Mouse (Mus musculus): ENCODE data around the gene Gsta4. TPM values are rescaled to one million over a fixed set of nuclear protein-coding genes. Genes with fewer than 3 reads are reported as not detected.

The Gsta4 gene
- polyA plus RNA-seq, 1 experiment from 2014 or later, result 150 TPM

Other genes starting within 250 kb of the Gsta4 start
- 1.1 and 1.2 TPM in 2 replicates for gene Gcm1, start 130.8 kb upstream of the Gsta4 start, polyA plus RNA-seq (2015; fragmentation: Nextera tagmentation; extraction: Ambion mirVana)
- gene Fbxo9, start 73.7 kb upstream of the Gsta4 start, polyA plus RNA-seq (2015; fragmentation: Nextera tagmentation; extraction: Ambion mirVana), result 44.3 and 45.2 TPM in 2 replicates
- gene Ick, start 73.6 kb upstream of the Gsta4 start, polyA plus RNA-seq (2015; fragmentation: Nextera tagmentation; extraction: Ambion mirVana), result 21.7 and 24.5 TPM in 2 replicates
- gene Gsta1, start 47.9 kb downstream of the Gsta4 start, polyA plus RNA-seq (2015; fragmentation: Nextera tagmentation; extraction: Ambion mirVana), result 2.8 TPM in 2 replicates
- gene Gm3776, start 74.4 kb downstream of the Gsta4 start, polyA plus RNA-seq (2015; fragmentation: Nextera tagmentation; extraction: Ambion mirVana), result 0.58 and 1.5 TPM in 2 replicates
- 30.2 and 34.9 TPM in 2 replicates for gene Gm10639, start 107.1 kb downstream of the Gsta4 start, polyA plus RNA-seq (2015; fragmentation: Nextera tagmentation; extraction: Ambion mirVana)
- gene Omt2a, start 132.0 kb downstream of the Gsta4 start, polyA plus RNA-seq (2015; fragmentation: Nextera tagmentation; extraction: Ambion mirVana), result not detected in 2 replicates
- not detected in 2 replicates for gene Omt2b, start 144.8 kb downstream of the Gsta4 start, polyA plus RNA-seq (2015; fragmentation: Nextera tagmentation; extraction: Ambion mirVana)
- 92.0 and 109 TPM in 2 replicates for gene Gsta2, start 173.0 kb downstream of the Gsta4 start, polyA plus RNA-seq (2015; fragmentation: Nextera tagmentation; extraction: Ambion mirVana)
- gene Dppa5a, start 185.4 kb downstream of the Gsta4 start, polyA plus RNA-seq (2015; fragmentation: Nextera tagmentation; extraction: Ambion mirVana), result 0.27 TPM in 1 of 2 replicates, not detected in the other
- 1.6 and 2.0 TPM in 2 replicates for gene Ooep, start 196.0 kb downstream of the Gsta4 start, polyA plus RNA-seq (2015; fragmentation: Nextera tagmentation; extraction: Ambion mirVana)
- 0.28 and 0.50 TPM in 2 replicates for gene Ddx43, start 213.0 kb downstream of the Gsta4 start, polyA plus RNA-seq (2015; fragmentation: Nextera tagmentation; extraction: Ambion mirVana)